Mouse (Mus musculus): ENCODE measurements around the gene Mvk.

Mvk gene

GRCm38 (mm10) chr5:114456995-114457605 is 13.0 kb downstream of the Mvk start:
- DNase-seq (ENCODE audit: low spot score), result no peak

DNA sequence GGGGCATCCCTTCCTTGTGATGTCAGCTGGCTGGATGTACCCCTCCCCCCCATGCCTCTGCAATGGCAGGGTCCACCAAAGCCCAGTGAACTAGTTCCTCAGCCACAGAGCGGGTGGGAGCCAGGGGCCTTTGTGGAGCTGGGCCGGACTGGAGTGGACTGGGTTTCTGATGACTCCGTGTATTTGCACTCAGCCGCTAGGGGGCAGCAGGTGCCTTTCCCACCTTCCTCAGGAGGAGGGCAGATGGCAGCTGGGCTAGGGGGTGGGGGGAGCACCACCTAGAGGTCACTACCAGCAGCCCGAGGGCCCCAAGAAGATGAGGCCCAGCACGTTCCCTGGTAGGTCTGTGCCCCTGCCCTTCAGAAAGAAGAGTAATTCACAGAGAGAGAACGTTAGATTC is 17.2 kb downstream of the Mvk start:
- DNase-seq (ENCODE audit: low spot score), result peak; percentile 49

DNA sequence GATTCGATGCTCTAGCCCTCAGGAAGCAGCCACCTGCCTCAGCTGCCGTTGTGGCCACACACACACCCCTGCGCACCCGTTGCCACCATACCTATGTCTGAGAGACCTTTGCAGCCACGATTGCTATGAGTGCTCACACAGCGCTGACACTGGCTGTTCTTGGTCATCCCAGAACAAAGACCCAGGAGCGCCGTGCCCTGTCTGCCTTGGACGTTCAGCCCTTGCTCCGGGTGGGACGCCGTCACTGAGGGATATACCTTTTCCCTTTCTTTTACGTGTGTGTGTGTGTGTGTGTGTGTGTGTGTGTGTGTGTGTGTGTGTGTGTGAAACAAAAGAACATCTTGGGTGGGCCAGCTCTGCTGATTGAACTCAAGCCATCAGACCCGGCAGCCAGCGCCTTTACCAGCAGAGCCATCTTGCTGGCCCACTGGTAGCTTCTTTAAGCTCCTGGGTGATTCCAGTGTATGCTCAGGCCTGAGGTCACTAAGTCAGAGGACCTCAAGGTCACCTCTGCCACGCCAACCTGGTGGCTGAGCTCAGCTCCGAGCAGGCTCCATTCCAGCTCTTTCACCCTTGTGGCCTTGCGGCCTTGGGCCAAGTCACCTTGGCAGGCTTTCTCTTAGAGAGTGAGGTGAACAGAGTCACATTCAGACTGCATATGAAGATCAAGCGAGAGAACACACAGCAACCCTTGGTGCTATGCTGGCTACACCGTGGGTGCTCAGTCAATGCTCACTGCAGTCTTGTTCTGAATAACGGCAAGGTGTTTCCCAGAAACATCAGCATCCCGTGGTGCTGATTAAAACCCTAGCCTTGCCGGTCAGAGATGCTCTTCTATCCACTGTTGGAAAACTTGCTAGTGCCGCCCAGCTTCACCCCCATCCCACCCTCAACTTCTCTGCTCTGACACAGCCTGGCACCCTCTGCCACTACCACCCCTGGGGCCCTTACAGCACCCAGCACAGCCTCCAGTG is 18.3 kb downstream of the Mvk start:
- DNase-seq (ENCODE audit: low spot score), result no peak

GRCm38 (mm10) chr5:114464561-114464960 is 20.5 kb downstream of the Mvk start:
- DNase-seq (ENCODE audit: low spot score), result no peak

GRCm38 (mm10) chr5:114465641-114466040 is 21.6 kb downstream of the Mvk start:
- DNase-seq (ENCODE audit: low spot score), result no peak

DNA sequence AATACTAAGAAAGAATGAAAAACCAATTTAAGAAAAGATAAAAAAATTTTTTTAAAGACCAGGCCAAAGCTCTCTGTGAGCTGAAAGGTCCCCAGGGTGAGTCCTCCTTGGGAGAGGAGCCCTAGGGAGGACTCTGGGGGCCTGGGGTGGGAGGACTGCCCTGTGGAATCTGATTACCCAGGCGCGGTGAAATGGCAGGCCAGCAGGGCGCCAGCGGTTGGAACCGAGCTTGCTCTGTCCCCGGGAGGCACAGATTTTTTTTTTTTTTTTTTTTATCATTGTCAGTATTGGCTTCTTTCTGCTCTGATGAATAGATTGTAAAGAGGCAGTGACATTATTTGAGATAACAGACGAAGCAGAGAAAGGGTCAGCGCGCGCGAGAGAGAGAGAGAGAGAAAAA is 22.9 kb downstream of the Mvk start:
- no peak for DNase-seq (ENCODE audit: low spot score)

- DNase-seq (ENCODE audit: low spot score), result peak; percentile 30
Observed at GRCm38 (mm10) chr5:114467430-114467829, 23.4 kb downstream of the Mvk start.

DNA sequence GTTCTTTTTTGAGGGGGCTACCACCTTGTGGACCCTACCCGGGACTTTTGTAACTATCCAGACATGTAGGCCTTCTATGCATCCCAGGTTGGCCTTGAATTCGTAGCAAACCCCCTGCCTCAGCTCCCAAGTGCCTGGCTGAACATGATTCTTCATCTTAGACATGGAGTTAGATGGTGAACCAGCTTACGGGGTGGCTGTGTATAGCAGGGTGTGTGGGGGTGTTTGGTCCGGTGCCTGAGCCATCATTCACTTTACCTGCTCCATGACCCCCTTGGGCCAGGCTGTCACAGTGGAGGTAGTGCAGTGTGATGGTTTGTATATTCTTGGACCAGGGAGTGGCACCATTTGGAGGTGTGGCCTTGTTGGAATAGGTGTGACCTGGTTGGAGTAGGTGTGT is 23.9 kb downstream of the Mvk start:
- DNase-seq (ENCODE audit: low spot score), result no peak

- DNase-seq (ENCODE audit: low spot score), result no peak
Observed at GRCm38 (mm10) chr5:114470359-114470758, 26.3 kb downstream of the Mvk start.

DNA sequence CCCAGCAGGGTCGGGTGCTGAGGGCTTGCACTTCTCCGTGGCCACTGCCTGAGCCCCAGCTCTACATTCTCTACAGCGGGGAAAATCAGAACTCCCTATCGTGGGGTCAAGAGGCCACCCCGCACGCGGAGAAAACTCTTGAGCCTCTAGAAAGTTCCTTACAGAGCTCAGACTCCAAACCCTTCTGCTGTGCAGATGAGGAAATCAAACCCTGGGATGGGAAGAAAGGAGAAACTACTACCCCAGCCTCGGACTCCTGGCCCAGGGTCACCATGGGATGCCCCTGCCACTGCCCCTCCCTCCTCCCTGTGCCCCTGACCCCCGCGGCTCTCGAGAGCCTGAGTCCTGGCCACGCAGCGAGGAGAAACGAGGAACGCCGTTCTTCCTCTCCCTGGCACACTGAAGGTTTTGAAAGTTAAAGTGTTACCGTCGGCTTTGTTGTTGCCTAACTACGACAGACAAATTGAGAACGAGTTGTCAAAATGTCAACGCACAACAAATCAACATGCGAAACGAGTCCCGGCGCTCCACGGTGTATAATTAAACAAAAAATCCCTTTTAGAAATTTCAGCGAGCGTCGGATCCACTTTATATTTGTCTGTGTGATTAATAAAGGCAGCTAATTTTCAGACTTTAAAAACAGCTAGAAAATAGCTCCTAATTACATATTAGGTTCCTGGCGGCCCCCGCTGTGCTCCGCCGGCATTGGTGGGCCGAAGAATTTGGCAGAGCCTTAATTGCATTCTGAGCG is 30.8 kb downstream of the Mvk start:
- DNase-seq (ENCODE audit: low spot score), result no peak

DNA sequence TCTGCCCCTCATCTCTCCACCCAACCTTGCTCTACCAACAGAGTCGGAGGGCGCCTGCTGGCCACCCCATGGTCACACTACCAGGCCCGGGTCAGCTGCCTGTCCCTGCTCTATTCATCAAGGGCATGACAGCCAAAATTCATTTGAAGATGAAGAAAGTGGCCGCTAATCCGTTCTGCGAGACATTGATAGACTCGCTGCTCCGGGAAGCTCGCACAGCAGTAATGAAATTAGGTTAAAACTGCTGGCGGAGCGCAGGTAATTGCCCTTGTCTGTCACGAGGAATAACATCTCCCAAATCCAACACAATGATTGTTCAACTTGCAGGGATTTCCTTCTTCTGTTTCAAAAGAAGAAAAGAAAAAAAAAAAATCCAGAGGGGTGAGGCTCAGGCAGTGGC is 34.2 kb downstream of the Mvk start:
- no peak for DNase-seq (ENCODE audit: low spot score)

DNA sequence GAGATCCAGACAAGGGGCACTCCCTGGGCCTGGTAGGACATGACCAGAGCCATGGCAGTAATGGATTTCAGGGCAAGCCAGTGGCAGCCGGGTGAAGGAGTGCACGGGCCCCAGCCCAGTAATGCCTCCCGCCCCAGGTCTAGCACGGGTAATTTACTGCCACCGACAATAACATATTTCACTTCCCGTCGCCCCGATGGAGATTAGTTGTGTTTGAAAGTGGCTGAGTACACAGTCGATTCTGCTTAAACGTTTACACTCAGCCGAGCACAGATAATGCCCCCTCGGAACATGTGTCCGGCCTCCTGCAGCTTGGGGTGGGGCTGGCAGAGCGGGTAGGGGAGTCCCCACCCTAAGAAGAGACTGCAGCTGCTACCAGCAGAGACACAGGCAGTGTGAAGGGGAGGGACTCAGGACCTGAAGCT is 38.5 kb downstream of the Mvk start:
- no peak for DNase-seq (ENCODE audit: low spot score)

- DNase-seq (ENCODE audit: low spot score), result no peak
Observed at GRCm38 (mm10) chr5:114485685-114486084, 41.6 kb downstream of the Mvk start.

- DNase-seq (ENCODE audit: low spot score), result no peak
Observed at GRCm38 (mm10) chr5:114489570-114489969, 45.5 kb downstream of the Mvk start.

DNA sequence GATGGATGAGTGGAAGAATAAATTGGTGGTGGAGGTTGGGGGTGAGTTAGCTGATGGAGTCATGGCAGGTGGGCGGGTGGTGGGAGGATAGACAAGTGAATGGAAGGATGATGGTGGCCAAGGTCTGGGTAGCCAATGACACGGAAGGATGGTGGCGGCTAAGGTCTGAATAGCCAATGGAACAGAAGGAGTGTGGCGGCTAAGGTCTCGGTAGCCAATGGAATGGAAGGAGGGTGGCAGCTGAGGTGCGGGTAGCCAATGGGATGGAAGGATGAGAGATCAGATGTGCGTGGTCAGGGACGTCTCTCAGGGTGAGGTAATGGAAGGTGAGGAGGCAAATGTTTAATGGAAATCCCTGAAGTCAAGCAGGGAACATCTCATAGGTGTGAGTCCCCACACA is 46.2 kb downstream of the Mvk start:
- DNase-seq (ENCODE audit: low spot score), result peak; percentile 44

- DNase-seq (ENCODE audit: low spot score), result no peak
Observed at GRCm38 (mm10) chr5:114494761-114495160, 50.7 kb downstream of the Mvk start.

GRCm38 (mm10) chr5:114501252-114501651 is 57.2 kb downstream of the Mvk start:
- DNase-seq (ENCODE audit: low spot score), result no peak

GRCm38 (mm10) chr5:114504826-114505225 is 60.8 kb downstream of the Mvk start:
- DNase-seq (ENCODE audit: low spot score), result no peak

- no peak for DNase-seq (ENCODE audit: low spot score)
Observed at GRCm38 (mm10) chr5:114505260-114506085, 61.4 kb downstream of the Mvk start.

GRCm38 (mm10) chr5:114507394-114507793 is 63.3 kb downstream of the Mvk start:
- no peak for DNase-seq (ENCODE audit: low spot score)

DNA sequence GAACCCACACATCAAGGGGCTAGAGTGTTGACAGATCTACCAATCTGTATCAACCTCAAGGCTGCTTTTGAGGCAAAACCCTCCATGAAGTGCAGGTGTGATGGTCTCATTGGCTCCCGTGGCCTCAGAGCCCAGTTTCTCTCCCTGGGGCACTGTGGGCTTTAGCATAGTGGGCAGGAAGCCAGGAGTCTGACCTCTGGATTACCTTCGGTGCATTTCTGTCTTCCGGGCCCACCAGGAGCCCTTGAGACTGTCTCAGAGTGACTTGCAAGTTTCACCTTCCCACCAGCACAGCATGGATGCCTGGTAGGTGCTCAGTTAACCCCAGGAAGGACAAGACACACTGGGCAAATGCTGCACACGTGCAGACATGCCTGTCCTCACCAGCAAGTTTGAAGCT is 63.9 kb downstream of the Mvk start:
- DNase-seq (ENCODE audit: low spot score), result no peak

DNA sequence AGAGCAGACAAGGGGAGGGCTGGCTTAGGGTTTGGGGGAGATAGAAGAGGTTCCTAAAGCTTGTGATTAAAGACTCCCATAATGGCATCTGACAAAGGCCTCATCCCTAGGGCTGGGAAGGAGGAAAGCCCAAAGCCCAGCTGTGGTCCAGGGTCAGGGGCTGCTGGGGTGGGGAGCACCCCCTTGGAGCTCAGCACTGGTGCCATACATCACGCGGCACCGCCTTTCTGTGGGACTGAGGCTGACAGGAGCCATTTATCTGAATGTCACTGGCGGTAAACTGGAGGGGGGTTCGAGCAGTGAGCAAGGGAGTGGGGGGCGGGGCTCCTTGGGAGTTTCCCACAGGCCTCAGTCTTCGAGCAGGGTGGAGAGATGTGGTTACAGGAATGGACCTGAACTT is 65.4 kb downstream of the Mvk start:
- DNase-seq (ENCODE audit: low spot score), result no peak

Data from testis, postnatal 14 days (tissue).